Mouse (Mus musculus) pancreas, adult 10 weeks (tissue): ENCODE data around the gene Vmn2r107. TPM values are rescaled to one million over a fixed set of nuclear protein-coding genes. Genes with fewer than 3 reads are reported as not detected.

Experiments used
- polyA plus RNA-seq: library from polyadenylated mRNA; stranded (reverse); fragments of 350-450 nt; fragmentation: Illumina TruSeq; extraction: RNeasy Lipid Tissue Mini Kit (QIAGEN cat#74804); gene quantifications from one replicate; pipeline ENCODE4 v1.2.3, GENCODE M21; 2015; ENCODE audit warnings: low read depth, low replicate concordance; ENCODE audit not compliant: insufficient read depth

The Vmn2r107 gene
- polyA plus RNA-seq: not detected

GRCm38 (mm10) chr17:20344942-20345341 lies at the start of gene Vmn2r107:
Gene Vmn2r107 (plus strand): TSS chr17:20345242.

GRCm38 (mm10) chr17:20413846-20414245 lies 68.8 kb downstream of the Vmn2r107 start, which contains the start of gene Vmn1r224:
Gene Vmn1r224 (plus strand): TSS chr17:20414146.

Other genes with a start within 250 kb of the Vmn2r107 start
- gene Fpr-rs7, start 231.0 kb upstream of the Vmn2r107 start, polyA plus RNA-seq: not detected
- not detected for gene Fpr-rs6, start 162.1 kb upstream of the Vmn2r107 start, polyA plus RNA-seq
- not detected for gene Vmn2r105, start 110.2 kb upstream of the Vmn2r107 start, polyA plus RNA-seq
- not detected for gene Vmn2r106, start 59.7 kb upstream of the Vmn2r107 start, polyA plus RNA-seq
- gene Vmn1r224, start 68.9 kb downstream of the Vmn2r107 start, polyA plus RNA-seq: not detected
- not detected for gene Vmn2r108, start 136.1 kb downstream of the Vmn2r107 start, polyA plus RNA-seq
- gene Vmn1r225, start 152.9 kb downstream of the Vmn2r107 start, polyA plus RNA-seq: not detected
- gene Vmn2r109, start 219.5 kb downstream of the Vmn2r107 start, polyA plus RNA-seq: not detected